Mouse (Mus musculus) ES-Bruce4 (cell line): ENCODE data around the gene Arhgap10.

Experiments
- CTCF ChIP-seq: IDR thresholded peaks from one replicate; pipeline ENCODE4 v1.8.1; 2011; ENCODE audit warnings: low read depth, low read length
- EP300 ChIP-seq: IDR thresholded peaks from 2 replicates; pipeline ENCODE4 v1.6.1; 2011; ENCODE audit warnings: low read depth, low read length; ENCODE audit not compliant: insufficient read depth
- POLR2A ChIP-seq: IDR thresholded peaks from one replicate; pipeline ENCODE4 v1.8.1; 2011; ENCODE audit warnings: low read length; ENCODE audit not compliant: insufficient read depth

- TF ChIP-seq CTCF (no peak), EP300 (no peak), POLR2A (no peak)
Measured at GRCm38 (mm10) chr8:77544428-77544827, 26.7 kb upstream of the Arhgap10 start.
